Mouse (Mus musculus) CH12.LX (cell line): Measurements from ENCODE around the gene Gbgt1. TPM values are rescaled to one million over a fixed set of nuclear protein-coding genes. Genes with fewer than 3 reads are reported as not detected.

Experiments
- DNase-seq: peaks from one replicate; pipeline ENCODE4 v3.0.0-alpha.2; 2013; ENCODE audit errors: extremely low read depth
- H3K27ac ChIP-seq: 2 replicates; pipeline ENCODE4 v1.5.1; 2012; ENCODE audit warnings: low read depth, mild to moderate bottlenecking, control low read depth, moderate library complexity; ENCODE audit not compliant: insufficient read depth
- H3K27me3 ChIP-seq: replicated peaks from 2 replicates; pipeline ENCODE3; 2012; ENCODE audit warnings: inconsistent platforms
- H3K36me3 ChIP-seq, 2 experiments: replicated peaks in 1 of 2; 2 replicates each; pipeline versions ENCODE3 to v1.6.1; 2012; ENCODE audit warnings: inconsistent platforms in 1 of 2, low read length in 1 of 2, mild to moderate bottlenecking in 1 of 2, mixed read lengths in 1 of 2, moderate library complexity in 1 of 2; ENCODE audit not compliant: control insufficient read depth in 1 of 2, insufficient read depth in 1 of 2
- H3K4me1 ChIP-seq, 2 experiments: 2 replicates each; pipeline ENCODE4 v1.6.1; 2012; ENCODE audit warnings: inconsistent platforms in 1 of 2, moderate library complexity in 1 of 2; ENCODE audit not compliant: insufficient read depth in 2 of 2, control insufficient read depth in 1 of 2
- H3K4me2 ChIP-seq: 2 replicates; pipeline ENCODE4 v1.6.1; 2012; ENCODE audit warnings: low read depth, mild to moderate bottlenecking, control low read depth; ENCODE audit not compliant: poor library complexity, insufficient read depth, severe bottlenecking
- H3K4me3 ChIP-seq, 3 experiments: fragments of 150-350 bp in 1 of 3; sonication (generic) in 1 of 3; replicated peaks in 1 of 3; 2 replicates each; pipeline versions ENCODE3 to v1.5.1; 2011 to 2012; ENCODE audit warnings: low read depth in 2 of 3, low read length in 2 of 3, mild to moderate bottlenecking in 2 of 3, moderate library complexity in 2 of 3, control low read depth in 1 of 3, improper control_type of control experiment in 1 of 3, inconsistent platforms in 1 of 3, mixed read lengths in 1 of 3; ENCODE audit not compliant: poor library complexity in 1 of 3
- H3K79me2 ChIP-seq: replicated peaks from 2 replicates; pipeline ENCODE4 v1.6.1; 2012; ENCODE audit warnings: mild to moderate bottlenecking, moderate library complexity; ENCODE audit not compliant: control insufficient read depth, poor library complexity, insufficient read depth, severe bottlenecking; ENCODE audit errors: extremely low read depth
- H3K9ac ChIP-seq: 2 replicates; pipeline ENCODE4 v1.6.1; 2012; ENCODE audit warnings: low read depth, mild to moderate bottlenecking, control low read depth, moderate library complexity; ENCODE audit not compliant: insufficient read depth
- H3K9me3 ChIP-seq: replicated peaks from 2 replicates; pipeline ENCODE3; 2012; ENCODE audit warnings: low read length, inconsistent platforms, mixed read lengths
- BHLHE40 ChIP-seq: IDR thresholded peaks from 2 replicates; pipeline ENCODE4 v1.6.1; 2011; ENCODE audit warnings: mild to moderate bottlenecking, low read depth, low read length, improper control_type of control experiment
- CHD1 ChIP-seq: IDR thresholded peaks from 2 replicates; pipeline ENCODE4 v1.6.1; 2012; ENCODE audit warnings: low read depth, low read length, improper control_type of control experiment, inconsistent platforms
- CHD2 ChIP-seq: IDR thresholded peaks from 2 replicates; pipeline ENCODE4 v1.6.1; 2011; ENCODE audit warnings: low read length, improper control_type of control experiment
- CTCF ChIP-seq, 2 experiments: IDR thresholded peaks in 1 of 2; conservative IDR thresholded peaks in 1 of 2; 2 replicates each; pipeline ENCODE4 v1.5.1; 2011 to 2012; ENCODE audit warnings: low read depth in 2 of 2, low read length in 2 of 2, improper control_type of control experiment in 1 of 2, inconsistent platforms in 1 of 2, mild to moderate bottlenecking in 1 of 2, moderate library complexity in 1 of 2
- E2F4 ChIP-seq: IDR thresholded peaks from 2 replicates; pipeline ENCODE4 v1.6.1; 2011; ENCODE audit warnings: low read depth, low read length, improper control_type of control experiment; ENCODE audit not compliant: insufficient replicate concordance
- ELF1 ChIP-seq: IDR thresholded peaks from 2 replicates; pipeline ENCODE4 v1.6.1; 2014; ENCODE audit warnings: low read depth, mild to moderate bottlenecking, inconsistent platforms, low read length, improper control_type of control experiment
- EP300 ChIP-seq: IDR thresholded peaks from 2 replicates; pipeline ENCODE4 v1.6.1; 2011; ENCODE audit warnings: low read length, improper control_type of control experiment
- ETS1 ChIP-seq: conservative IDR thresholded peaks from 2 replicates; pipeline ENCODE4 v1.6.1; 2012; ENCODE audit warnings: low read depth, mild to moderate bottlenecking, inconsistent platforms, low read length, improper control_type of control experiment, moderate library complexity
- GABPA ChIP-seq: IDR thresholded peaks from 2 replicates; pipeline ENCODE4 v1.6.1; 2012; ENCODE audit warnings: low read depth, low read length, improper control_type of control experiment, inconsistent platforms; ENCODE audit not compliant: insufficient replicate concordance
- HCFC1 ChIP-seq: IDR thresholded peaks from 2 replicates; pipeline ENCODE4 v1.6.1; 2012; ENCODE audit warnings: low read depth, mild to moderate bottlenecking, inconsistent platforms, low read length, improper control_type of control experiment
- IRF4 ChIP-seq: IDR thresholded peaks from 2 replicates; pipeline ENCODE4 v1.6.1; 2014; ENCODE audit warnings: low read depth, mild to moderate bottlenecking, inconsistent platforms, low read length, improper control_type of control experiment
- JUN ChIP-seq: IDR thresholded peaks from 2 replicates; pipeline ENCODE4 v1.6.1; 2011; ENCODE audit warnings: low read depth, mild to moderate bottlenecking, low read length, improper control_type of control experiment, moderate library complexity; ENCODE audit not compliant: insufficient read depth
- JUND ChIP-seq: conservative IDR thresholded peaks from 2 replicates; pipeline ENCODE4 v1.6.1; 2011; ENCODE audit warnings: low read depth, low read length, improper control_type of control experiment
- KAT2A ChIP-seq: IDR thresholded peaks from 2 replicates; pipeline ENCODE4 v1.6.1; 2012; ENCODE audit warnings: low read length, improper control_type of control experiment, inconsistent platforms; ENCODE audit not compliant: insufficient replicate concordance
- MAFK ChIP-seq: IDR thresholded peaks from 2 replicates; pipeline ENCODE4 v1.6.1; 2011; ENCODE audit warnings: low read length, improper control_type of control experiment; ENCODE audit not compliant: insufficient replicate concordance
- MAX ChIP-seq: IDR thresholded peaks from 2 replicates; pipeline ENCODE4 v1.6.1; 2011; ENCODE audit warnings: low read length, improper control_type of control experiment
- MAZ ChIP-seq: IDR thresholded peaks from 2 replicates; pipeline ENCODE4 v1.6.1; 2012; ENCODE audit warnings: low read depth, mild to moderate bottlenecking, inconsistent platforms, low read length, improper control_type of control experiment, moderate library complexity
- MEF2A ChIP-seq: IDR thresholded peaks from 2 replicates; pipeline ENCODE4 v1.6.1; 2014; ENCODE audit warnings: low read depth, mild to moderate bottlenecking, inconsistent platforms, low read length, improper control_type of control experiment, borderline replicate concordance
- MXI1 ChIP-seq: IDR thresholded peaks from 2 replicates; pipeline ENCODE4 v1.6.1; 2011; ENCODE audit warnings: mild to moderate bottlenecking, low read depth, low read length, improper control_type of control experiment
- MYC ChIP-seq: IDR thresholded peaks from 2 replicates; pipeline ENCODE4 v1.6.1; 2011; ENCODE audit warnings: low read depth, mild to moderate bottlenecking, improper control_type of control experiment, low read length
- NELFE ChIP-seq: IDR thresholded peaks from 2 replicates; pipeline ENCODE4 v1.6.1; 2011; ENCODE audit warnings: low read depth, low read length, improper control_type of control experiment
- NRF1 ChIP-seq: IDR thresholded peaks from 2 replicates; pipeline ENCODE4 v1.6.1; 2014; ENCODE audit warnings: low read depth, mild to moderate bottlenecking, inconsistent platforms, low read length, improper control_type of control experiment, moderate library complexity
- PAX5 ChIP-seq: IDR thresholded peaks from 2 replicates; pipeline ENCODE4 v1.6.1; 2012; ENCODE audit warnings: low read length, inconsistent platforms, mixed read lengths
- POLR2A ChIP-seq: IDR thresholded peaks from 2 replicates; pipeline ENCODE4 v1.6.1; 2011; ENCODE audit warnings: low read depth, mild to moderate bottlenecking, improper control_type of control experiment, low read length
- POLR2AphosphoS2 ChIP-seq: IDR thresholded peaks from 2 replicates; pipeline ENCODE4 v1.6.1; 2011; ENCODE audit warnings: low read depth, low read length, improper control_type of control experiment
- RAD21 ChIP-seq: IDR thresholded peaks from 2 replicates; pipeline ENCODE4 v1.6.1; 2011; ENCODE audit warnings: low read depth, mild to moderate bottlenecking, low read length, improper control_type of control experiment, moderate library complexity
- RCOR1 ChIP-seq: conservative IDR thresholded peaks from 2 replicates; pipeline ENCODE4 v1.6.1; 2012; ENCODE audit warnings: low read depth, mild to moderate bottlenecking, inconsistent platforms, low read length, improper control_type of control experiment
- SIN3A ChIP-seq: IDR thresholded peaks from 2 replicates; pipeline ENCODE4 v1.6.1; 2012; ENCODE audit warnings: low read length, improper control_type of control experiment, inconsistent platforms
- SMC3 ChIP-seq: IDR thresholded peaks from 2 replicates; pipeline ENCODE4 v1.6.1; 2011; ENCODE audit warnings: low read depth, low read length, improper control_type of control experiment
- TBP ChIP-seq: conservative IDR thresholded peaks from 2 replicates; pipeline ENCODE4 v1.6.1; 2011; ENCODE audit warnings: low read depth, low read length, improper control_type of control experiment
- TCF12 ChIP-seq: IDR thresholded peaks from 2 replicates; pipeline ENCODE4 v1.6.1; 2014; ENCODE audit warnings: low read depth, mild to moderate bottlenecking, inconsistent platforms, low read length, improper control_type of control experiment
- UBTF ChIP-seq: IDR thresholded peaks from 2 replicates; pipeline ENCODE4 v1.6.1; 2012; ENCODE audit warnings: low read depth, mild to moderate bottlenecking, inconsistent platforms, low read length, improper control_type of control experiment, moderate library complexity
- USF1 ChIP-seq: IDR thresholded peaks from 2 replicates; pipeline ENCODE4 v1.6.1; 2014; ENCODE audit warnings: low read depth, mild to moderate bottlenecking, inconsistent platforms, low read length, improper control_type of control experiment
- USF2 ChIP-seq: conservative IDR thresholded peaks from 2 replicates; pipeline ENCODE4 v1.6.1; 2011; ENCODE audit warnings: low read depth, low read length, improper control_type of control experiment
- ZC3H11A ChIP-seq: IDR thresholded peaks from 2 replicates; pipeline ENCODE4 v1.6.1; 2012; ENCODE audit warnings: low read depth, mild to moderate bottlenecking, inconsistent platforms, low read length, improper control_type of control experiment
- ZKSCAN1 ChIP-seq: IDR thresholded peaks from 2 replicates; pipeline ENCODE4 v1.6.1; 2012; ENCODE audit warnings: low read depth, inconsistent platforms, low read length, improper control_type of control experiment, borderline replicate concordance
- ZMIZ1 ChIP-seq: IDR thresholded peaks from 2 replicates; pipeline ENCODE4 v1.6.1; 2012; ENCODE audit warnings: low read depth, mild to moderate bottlenecking, inconsistent platforms, low read length, improper control_type of control experiment
- ZNF384 ChIP-seq: IDR thresholded peaks from 2 replicates; pipeline ENCODE4 v1.6.1; 2012; ENCODE audit warnings: low read depth, low read length, improper control_type of control experiment, inconsistent platforms
- dilution Hi-C: fragments of 300-500 bp; cut with MboI; formaldehyde crosslinking; loops from 2 replicates; pipeline ENCODE4 v1.14.3; 2020; ENCODE audit warnings: low sequenced_read_pairs; ENCODE audit not compliant: extremely low pct_unique_long_range_greater_than_20kb, extremely low pct_ligation_motif_present
- in situ Hi-C: fragments of 300-500 bp; cut with MboI; formaldehyde crosslinking; loops from 3 replicates; pipeline ENCODE4 v1.14.3; 2019; ENCODE audit warnings: low sequenced_read_pairs, low pct_ligation_motif_present, low pct_unique_long_range_greater_than_20kb, mixed read lengths
- polyA plus RNA-seq: library from polyadenylated mRNA; unstranded; fragments of >175 nt; gene quantifications from 2 replicates; pipeline ENCODE4 v1.2.1, GENCODE M21; 2012; ENCODE audit warnings: low read depth; ENCODE audit not compliant: insufficient read length
- total RNA-seq, 2 experiments: library from RNA; depleted of rRNA; stranded (reverse); fragments of 300-350 nt in 1 of 2; fragments of >200 nt in 1 of 2; gene quantifications; 2 replicates each; pipeline ENCODE4 v1.2.3; 2012 to 2014

Gene Gbgt1
- total and polyA plus RNA-seq, 3 experiments: not detected

- peaks cover 0 to 8% of the 10 kb centered on the region in 2 experiments for H3K36me3 ChIP-seq
- DNase-seq: peak; percentile 70
- in situ Hi-C loops (no loop called here), dilution Hi-C loops (no loop called here)
- peaks cover 35 to 82% of the 10 kb centered on the region in 2 experiments for H3K4me1 ChIP-seq
- H3K9ac ChIP-seq: peak overlapping the region; percentile 8; the same call in 1 of the 2 replicates
- H3K79me2 ChIP-seq: no peaks in the 10 kb centered on the region
- peak overlapping the region; percentile 95 for H3K27ac ChIP-seq
- no peaks in the 10 kb centered on the region for H3K27me3 ChIP-seq
- peak overlapping the region; percentile 46 for H3K4me2 ChIP-seq
- TF ChIP-seq NELFE: no peak
- TF ChIP-seq ZMIZ1: no peak
- TF ChIP-seq SMC3: no peak
- TF ChIP-seq MAFK: peak; percentile 59; the same call in 1 of the 2 replicates
- peak; percentile 64 for TF ChIP-seq BHLHE40
- peak; percentile 49; the same call in 1 of the 2 replicates for TF ChIP-seq ETS1
- TF ChIP-seq JUN: no peak
- no peak for TF ChIP-seq RAD21
- TF ChIP-seq JUND: no peak
- peak; percentile 35; the same call in 1 of the 2 replicates for TF ChIP-seq MAX
- TF ChIP-seq ELF1: no peak
- no peak for TF ChIP-seq HCFC1
- no peak for TF ChIP-seq POLR2AphosphoS2
- TF ChIP-seq MAZ: no peak
- no peak for TF ChIP-seq IRF4
- TF ChIP-seq E2F4: no peak
- no peak for TF ChIP-seq PAX5
- no peak for TF ChIP-seq TBP
- TF ChIP-seq POLR2A: no peak
- TF ChIP-seq USF1: peak; percentile 83
- TF ChIP-seq KAT2A: no peak
- no peak for TF ChIP-seq CHD1
- TF ChIP-seq NRF1: no peak
- no peak for TF ChIP-seq EP300
- no peak for TF ChIP-seq GABPA
- TF ChIP-seq RCOR1: no peak
- no peak for TF ChIP-seq ZNF384
- TF ChIP-seq MEF2A: no peak
- TF ChIP-seq TCF12: no peak
- TF ChIP-seq UBTF: no peak
- no peak for TF ChIP-seq CHD2
- TF ChIP-seq ZKSCAN1: no peak
- no peak for TF ChIP-seq MYC
- peak; percentile 79 for TF ChIP-seq MXI1
- TF ChIP-seq CTCF (conservative IDR thresholded peaks at IDR 0.05 in 1 of 2, IDR thresholded peaks at IDR 0.05 in 1 of 2; ENCODE audit: low read depth in 2 of 2, low read length in 2 of 2): no peak
- TF ChIP-seq SIN3A: peak; percentile 46; the same call in 1 of the 2 replicates
- no peak for TF ChIP-seq ZC3H11A
- peak; percentile 68 for TF ChIP-seq USF2
- H3K9me3 ChIP-seq: no peaks in the 10 kb centered on the region
- H3K4me3 ChIP-seq: peak overlapping the region in 2 of 3 experiments; percentile 13 to 16
Measured at GRCm38 (mm10) chr2:28525219-28525942, 28.7 kb downstream of the Gbgt1 start.
